Mouse (Mus musculus): Measurements from ENCODE around the gene Prpf8.

DNA sequence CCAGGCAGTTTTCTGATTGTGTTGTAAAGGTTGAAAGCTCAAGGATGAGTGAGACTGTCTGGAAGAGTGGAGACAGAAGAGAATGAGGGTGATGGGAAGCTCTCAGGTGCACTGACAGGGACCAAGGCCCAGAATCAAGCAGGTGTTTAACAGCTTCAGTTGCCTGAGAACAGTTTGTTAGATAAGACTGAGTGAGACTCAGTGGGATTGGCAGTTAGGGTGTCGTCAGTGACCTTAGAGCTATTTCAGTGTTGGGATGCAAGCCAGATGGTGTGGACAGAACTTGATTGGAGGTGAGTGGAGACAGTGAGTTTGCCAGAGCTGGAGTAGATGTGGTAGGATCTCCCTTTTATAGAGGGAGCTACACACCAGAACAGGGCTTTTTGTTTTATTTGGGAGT is 11.5 kb downstream of the Prpf8 start:
- TF ChIP-seq POLR2A (IDR thresholded peaks at IDR 0.05; ENCODE audit: control insufficient read depth, extremely low read depth, insufficient read depth, low read length, poor library complexity) (no peak), CTCF (IDR thresholded peaks at IDR 0.05; ENCODE audit: borderline replicate concordance, control insufficient read depth, extremely low read depth, insufficient read depth, low read length, poor library complexity) (no peak)

Measured in thymus, adult 2 months (tissue).